In the genomic region with DNA sequence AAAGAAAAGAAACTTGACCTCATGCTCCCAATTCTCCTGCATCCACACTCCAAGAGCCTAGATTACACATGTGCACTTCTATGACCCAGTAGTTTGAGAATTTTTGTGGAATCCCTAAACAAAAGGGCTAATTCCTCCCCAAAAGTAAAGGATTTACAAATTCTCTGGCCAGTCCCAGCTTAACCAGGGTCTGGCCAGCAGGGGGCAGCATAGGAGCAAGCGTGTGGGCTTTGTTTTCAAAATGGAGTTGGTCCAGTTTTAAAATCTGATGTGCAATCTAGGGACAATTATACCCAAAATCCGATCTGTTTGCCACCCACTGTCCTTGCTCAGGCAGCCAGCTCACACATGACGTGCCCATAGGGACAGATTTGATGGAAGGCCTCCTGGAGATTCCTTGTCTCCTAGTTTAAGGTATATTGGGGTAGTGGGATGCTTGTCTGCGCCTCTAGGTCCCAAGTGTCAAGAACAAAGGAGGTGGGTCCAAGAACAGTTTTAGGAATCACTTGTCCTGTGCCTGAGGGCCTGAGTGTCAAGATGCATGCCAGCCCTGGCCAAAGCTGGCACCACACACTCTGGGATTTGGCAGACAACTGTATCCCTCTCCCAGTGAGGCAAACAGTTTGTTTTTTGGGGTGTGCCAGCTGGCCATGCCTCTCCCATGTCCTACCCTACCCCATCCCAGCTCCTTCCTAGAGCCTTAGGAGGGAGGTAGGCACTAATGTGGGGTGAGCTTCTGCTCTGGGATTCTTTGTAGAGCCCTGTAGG, we compare ENCODE assay signal across 8 mouse cellular contexts. TPM values are rescaled to one million over a fixed set of nuclear protein-coding genes. Genes with fewer than 3 reads are reported as not detected.
DNase-seq lines count a peak whose midpoint lies in the region; ATAC-seq and TF ChIP-seq lines count a peak whose summit lies in the region.

No protein-coding gene starts in this region.

- no peak overlapping the region for H3K9ac ChIP-seq in kidney, embryonic 16.5 days (replicated peaks; ENCODE audit: low read length)

- 0 out of 2 replicates have a peak, but pooled peaks cover 5% of the 10 kb centered on the region for H3K4me1 ChIP-seq in kidney, embryonic 16.5 days (ENCODE audit: insufficient read depth, low read length)
- H3K4me1 ChIP-seq in E14TG2a.4 (replicated peaks; ENCODE audit: low read depth, low read length): peaks cover 46% of the 10 kb centered on the region

- no peak overlapping the region for H3K4me2 ChIP-seq in kidney, embryonic 16.5 days (replicated peaks; ENCODE audit: low read depth, low read length)

- H3K4me3 ChIP-seq in kidney, embryonic 16.5 days (ENCODE audit: low read length): no peak overlapping the region
- H3K4me3 ChIP-seq in E14TG2a.4 (replicated peaks; ENCODE audit: low read length): no peak overlapping the region

- 33% methylated on average over 4 of the region's 4 CpGs for WGBS in kidney, embryonic 16.5 days

- no peaks in the 10 kb centered on the region for H3K9me3 ChIP-seq in kidney, embryonic 16.5 days (ENCODE audit: low read length)
- H3K9me3 ChIP-seq in E14TG2a.4 (ENCODE audit: low read length): no peaks in the 10 kb centered on the region

- no peaks in the 10 kb centered on the region for H3K36me3 ChIP-seq in kidney, embryonic 16.5 days (ENCODE audit: insufficient read depth, low read length)
- no peaks in the 10 kb centered on the region for H3K36me3 ChIP-seq in E14TG2a.4 (ENCODE audit: insufficient read depth, low read length)

- H3K27ac ChIP-seq in kidney, embryonic 16.5 days (ENCODE audit: low read length): no peak overlapping the region

- H3K27me3 ChIP-seq in kidney, embryonic 16.5 days (ENCODE audit: insufficient read depth, low read length): no peaks in the 10 kb centered on the region
- no peaks in the 10 kb centered on the region for H3K27me3 ChIP-seq in E14TG2a.4 (ENCODE audit: insufficient read depth, low read length)

- peak; percentile 94 for TF ChIP-seq CTCF in E14TG2a.4 (conservative IDR thresholded peaks at IDR 0.05; ENCODE audit: low read length)

- ATAC-seq in kidney, embryonic 16.5 days (ENCODE audit: low FRiP score, low TSS enrichment): no peak
- ATAC-seq in monocyte, adult 5-6 weeks (replicated peaks; ENCODE audit: insufficient number of reproducible peaks, low FRiP score, low TSS enrichment, poor library complexity, severe bottlenecking): no peak

- DNase-seq in kidney, adult 9 months: peak; percentile 50
- DNase-seq in adrenal gland, postnatal 10 days: peak; percentile 89
- DNase-seq in embryo, embryonic 11 days: peak; percentile 81
- DNase-seq in layer of hippocampus, postnatal 10 days (ENCODE audit: low spot score in 2 of 2): peak; percentile 83 to 84
- DNase-seq in natural killer cell, adult 2 months (ENCODE audit: low spot score in 2 of 2): peak; percentile 47 to 65

RNA-seq across cellular contexts. Expression of a gene that starts 12.4 kb away (rescaled TPM):
- polyA plus RNA-seq in kidney, embryonic 16.5 days (2015; fragmentation: Nextera tagmentation; extraction: Ambion mirVana): 39.4 and 42.3 TPM in 2 replicates
- total RNA-seq in adrenal gland, postnatal 10 days (2021): 10 to 100 TPM; 36.1 to 42.5 TPM
- total RNA-seq in layer of hippocampus, postnatal 10 days (2021): 10 to 100 TPM; 37.6 to 39.0 TPM
- 88.0 to 122 TPM (median 99.7 TPM) in 3 replicates for total RNA-seq in monocyte, adult 5-6 weeks (2017)

RNA-seq across cellular contexts. Expression of a gene that starts 27.4 kb away (rescaled TPM):
- 97.0 and 100 TPM in 2 replicates for polyA plus RNA-seq in kidney, embryonic 16.5 days (2015; fragmentation: Nextera tagmentation; extraction: Ambion mirVana)
- total RNA-seq in adrenal gland, postnatal 10 days (2021): 10 to 100 TPM; 40.1 to 40.3 TPM
- 10 to 100 TPM; 75.0 to 75.9 TPM for total RNA-seq in layer of hippocampus, postnatal 10 days (2021)
- 17.5 to 25.1 TPM (median 18.5 TPM) in 3 replicates for total RNA-seq in monocyte, adult 5-6 weeks (2017)

RNA-seq across cellular contexts. Expression of a gene that starts 30.7 kb away (rescaled TPM):
- polyA plus RNA-seq in kidney, embryonic 16.5 days (2015; fragmentation: Nextera tagmentation; extraction: Ambion mirVana): 0.05 TPM in 1 of 2 replicates, not detected in the other
- total RNA-seq in adrenal gland, postnatal 10 days (2021): under 1 TPM in 1 of 2 experiments, not detected in 1; 0.09 TPM
- total RNA-seq in layer of hippocampus, postnatal 10 days (2021): not detected
- total RNA-seq in monocyte, adult 5-6 weeks (2017): not detected in 3 replicates

RNA-seq across cellular contexts. Expression of a gene that starts 32.9 kb away (rescaled TPM):
- 8.3 and 10.2 TPM in 2 replicates for polyA plus RNA-seq in kidney, embryonic 16.5 days (2015; fragmentation: Nextera tagmentation; extraction: Ambion mirVana)
- 1 to 10 TPM; 8.3 to 8.6 TPM for total RNA-seq in adrenal gland, postnatal 10 days (2021)
- total RNA-seq in layer of hippocampus, postnatal 10 days (2021): 100 to 1,000 TPM; 396 to 461 TPM
- total RNA-seq in monocyte, adult 5-6 weeks (2017): 0.78 to 8.6 TPM (median 1.3 TPM) in 3 replicates

RNA-seq across cellular contexts. Expression of a gene that starts 54.3 kb away (rescaled TPM):
- 41.7 and 48.6 TPM in 2 replicates for polyA plus RNA-seq in kidney, embryonic 16.5 days (2015; fragmentation: Nextera tagmentation; extraction: Ambion mirVana)
- 10 to 100 TPM; 11.2 to 16.1 TPM for total RNA-seq in adrenal gland, postnatal 10 days (2021)
- 1 to 10 TPM; 6.5 to 7.1 TPM for total RNA-seq in layer of hippocampus, postnatal 10 days (2021)
- total RNA-seq in monocyte, adult 5-6 weeks (2017): 0.64 to 3.1 TPM (median 1.4 TPM) in 3 replicates
